Mouse (Mus musculus): ENCODE results near the gene Asphd1. TPM values are rescaled to one million over a fixed set of nuclear protein-coding genes. Genes with fewer than 3 reads are reported as not detected.

Asphd1 gene
- total RNA-seq, 2 experiments from 2014 or later, result 51.4 to 55.8 TPM

- no peak for TF ChIP-seq CTCF (IDR thresholded peaks at IDR 0.05)
- no peak for DNase-seq (ENCODE audit: extremely low spot score in 1 of 2, low spot score in 2 of 2)
- H3K4me3 ChIP-seq, result peak within 1 kb of the TSS; percentile 99
- intact Hi-C loops (cut with DNase I), result no loop called here
- H3K27ac ChIP-seq, result peak within 1 kb of the TSS; percentile 100
Measured at GRCm38 (mm10) chr7:126975893-126975949, 26.3 kb upstream of the Asphd1 start, which contains the start of gene Cdipt. Gene Cdipt (plus strand): TSS chr7:126975914.

GRCm38 (mm10) chr7:126975493-126975892 is 26.1 kb upstream of the Asphd1 start:
- no peak for TF ChIP-seq CTCF (IDR thresholded peaks at IDR 0.05)
- intact Hi-C loops (cut with DNase I), result no loop called here
- Histone ChIP-seq H3K27ac (peak overlapping the region; percentile 100), H3K4me3 (peak overlapping the region; percentile 7; the same call in 1 of the 2 replicates)
- DNase-seq (ENCODE audit: extremely low spot score in 1 of 2, low spot score in 2 of 2), result no peak

GRCm38 (mm10) chr7:126967361-126967760 is 18.0 kb upstream of the Asphd1 start:
- intact Hi-C loops (cut with DNase I), result no loop called here
- Histone ChIP-seq H3K4me3 (no peak overlapping the region), H3K27ac (no peak overlapping the region)
- DNase-seq (ENCODE audit: extremely low spot score in 1 of 2, low spot score in 2 of 2), result no peak
- TF ChIP-seq CTCF (IDR thresholded peaks at IDR 0.05), result no peak

- no peak for TF ChIP-seq CTCF (IDR thresholded peaks at IDR 0.05)
- no peak overlapping the region for H3K4me3 ChIP-seq
- DNase-seq (ENCODE audit: extremely low spot score in 1 of 2, low spot score in 2 of 2), result no peak
Measured at GRCm38 (mm10) chr7:126965568-126965967, 16.2 kb upstream of the Asphd1 start.

GRCm38 (mm10) chr7:126963548-126964286 is 14.3 kb upstream of the Asphd1 start:
- no peak for DNase-seq (ENCODE audit: extremely low spot score in 1 of 2, low spot score in 2 of 2)
- H3K27ac ChIP-seq, result no peak overlapping the region
- no peak overlapping the region for H3K4me3 ChIP-seq
- peak; percentile 40 for TF ChIP-seq CTCF (IDR thresholded peaks at IDR 0.05)
- intact Hi-C loops (cut with DNase I), result no loop called here

More at GRCm38 (mm10) chr7:126965568-126965967, 16.2 kb upstream of the Asphd1 start:
- intact Hi-C loops (cut with DNase I), result no loop called here
- no peak overlapping the region for H3K27ac ChIP-seq

- no peak overlapping the region for H3K4me3 ChIP-seq
- peak overlapping the region; percentile 40; the same call in 1 of the 2 replicates for H3K27ac ChIP-seq
- intact Hi-C loops (cut with DNase I), result no loop called here
- TF ChIP-seq CTCF (IDR thresholded peaks at IDR 0.05), result no peak
- no peak for DNase-seq (ENCODE audit: extremely low spot score in 1 of 2, low spot score in 2 of 2)
Measured at GRCm38 (mm10) chr7:126961965-126962364, 12.6 kb upstream of the Asphd1 start.

- H3K4me3 ChIP-seq, result no peak overlapping the region
- TF ChIP-seq CTCF (IDR thresholded peaks at IDR 0.05), result no peak
- intact Hi-C loops (cut with DNase I), result no loop called here
- no peak overlapping the region for H3K27ac ChIP-seq
- DNase-seq (ENCODE audit: extremely low spot score in 1 of 2, low spot score in 2 of 2), result no peak
Measured at GRCm38 (mm10) chr7:126961095-126961494, 11.7 kb upstream of the Asphd1 start.

GRCm38 (mm10) chr7:126959780-126960179 is 10.4 kb upstream of the Asphd1 start:
- no peak for TF ChIP-seq CTCF (IDR thresholded peaks at IDR 0.05)
- Histone ChIP-seq H3K27ac (no peak overlapping the region), H3K4me3 (no peak overlapping the region)
- no peak for DNase-seq (ENCODE audit: extremely low spot score in 1 of 2, low spot score in 2 of 2)
- intact Hi-C loops (cut with DNase I), result loop anchor here (10.0 kb wide), 1 partner anchor 135 kb away; no protein-coding TSS in a partner anchor

GRCm38 (mm10) chr7:126955125-126955524 is 5.7 kb upstream of the Asphd1 start:
- TF ChIP-seq CTCF (IDR thresholded peaks at IDR 0.05), result no peak
- no peak overlapping the region for H3K27ac ChIP-seq
- DNase-seq (ENCODE audit: extremely low spot score in 1 of 2, low spot score in 2 of 2), result no peak
- no peak overlapping the region for H3K4me3 ChIP-seq
- intact Hi-C loops (cut with DNase I), result loop anchor here (10.0 kb wide), 1 partner anchor 130 kb away; no protein-coding TSS in a partner anchor

- intact Hi-C loops (cut with DNase I), result loop anchor here (10.0 kb wide), 1 partner anchor 128 kb away; no protein-coding TSS in a partner anchor
- peak overlapping the region; percentile 93 for H3K27ac ChIP-seq
- TF ChIP-seq CTCF (IDR thresholded peaks at IDR 0.05), result no peak
- peak overlapping the region; percentile 79 for H3K4me3 ChIP-seq
- DNase-seq (ENCODE audit: extremely low spot score in 1 of 2, low spot score in 2 of 2), result no peak
Measured at GRCm38 (mm10) chr7:126952646-126953045, 3.3 kb upstream of the Asphd1 start.

GRCm38 (mm10) chr7:126951741-126952140 is 2.4 kb upstream of the Asphd1 start:
- TF ChIP-seq CTCF (IDR thresholded peaks at IDR 0.05), result no peak
- intact Hi-C loops (cut with DNase I), result loop anchor here (2.0 to 10.0 kb wide), 2 partner anchors 75 to 127 kb away; partner anchors contain the start of gene Maz
- H3K27ac ChIP-seq, result peak overlapping the region; percentile 93

GRCm38 (mm10) chr7:126950647-126951615 is 1.5 kb upstream of the Asphd1 start:
- intact Hi-C loops (cut with DNase I), result loop anchor here (2.0 to 10.0 kb wide), 2 partner anchors 76 to 126 kb away; partner anchors contain the start of gene Maz
- peak in 1 of 2 experiments; percentile 41 for DNase-seq (ENCODE audit: extremely low spot score in 1 of 2, low spot score in 2 of 2)
- Histone ChIP-seq H3K27ac (peak overlapping the region; percentile 93), H3K4me3 (peak overlapping the region; percentile 79)
- TF ChIP-seq CTCF (IDR thresholded peaks at IDR 0.05), result no peak

More at GRCm38 (mm10) chr7:126951741-126952140, 2.4 kb upstream of the Asphd1 start:
- DNase-seq (ENCODE audit: extremely low spot score in 1 of 2, low spot score in 2 of 2), result no peak
- peak overlapping the region; percentile 79 for H3K4me3 ChIP-seq
